Mouse (Mus musculus): Measurements from ENCODE around the gene Syt10. TPM values are rescaled to one million over a fixed set of nuclear protein-coding genes. Genes with fewer than 3 reads are reported as not detected.

The Syt10 gene
- polyA plus RNA-seq, 1 experiment from 2014 or later = 0.12 TPM

Small RNA genes lying within 50 kb of the gene (microRNA-seq; reads per million reads assigned to microRNA genes)
- not detected for gene Gm24643

Other genes with a start within 250 kb of the Syt10 start
- 41.3 and 44.9 TPM in 2 replicates for gene Rabl2, start 249.9 kb downstream of the Syt10 start, polyA plus RNA-seq (2014; fragmentation: Nextera tagmentation; extraction: Ambion mirVana)

All from intestine, embryonic 14.5 days (tissue).